Mouse (Mus musculus): ENCODE data around the gene AL732309.1. TPM values are rescaled to one million over a fixed set of nuclear protein-coding genes. Genes with fewer than 3 reads are reported as not detected.

The AL732309.1 gene
- polyA plus RNA-seq, 1 experiment: not detected

GRCm38 (mm10) chr2:25234050-25234449 lies 12.6 kb downstream of the AL732309.1 start, which contains the start of gene Slc34a3:
Gene Slc34a3, minus strand, starts transcription at chr2:25234364.
- Histone ChIP-seq H3K36me3 (ENCODE audit: control insufficient read depth, insufficient read depth, low read length, poor library complexity, severe bottlenecking) (no peaks in the 10 kb centered on the region), H3K4me3 (ENCODE audit: low read depth, low read length) (no peak within 1 kb of the TSS), H3K27me3 (ENCODE audit: control insufficient read depth, insufficient read depth, low read length, poor library complexity, severe bottlenecking) (no peaks in the 10 kb centered on the region), H3K27ac (ENCODE audit: insufficient read depth, low read length) (no peak within 1 kb of the TSS), H3K4me1 (ENCODE audit: control insufficient read depth, insufficient read depth, low read length) (peaks cover 15% of the 10 kb centered on the region), H3K9me3 (replicated peaks; ENCODE audit: control insufficient read depth, insufficient read depth, low read length, poor library complexity, severe bottlenecking) (no peaks in the 10 kb centered on the region), H3K9ac (ENCODE audit: low read depth, poor library complexity, severe bottlenecking) (no peak within 1 kb of the TSS)
- TF ChIP-seq EP300 (IDR thresholded peaks at IDR 0.05; ENCODE audit: insufficient read depth, low read depth, low read length) (no peak), CTCF (IDR thresholded peaks at IDR 0.05; ENCODE audit: low read depth, low read length) (no peak), POLR2A (IDR thresholded peaks at IDR 0.05; ENCODE audit: insufficient read depth, low read length) (no peak)

GRCm38 (mm10) chr2:25233421-25233820 lies 13.2 kb downstream of the AL732309.1 start:
- peaks cover 15% of the 10 kb centered on the region for H3K4me1 ChIP-seq (ENCODE audit: control insufficient read depth, insufficient read depth, low read length)
- no peaks in the 10 kb centered on the region for H3K27me3 ChIP-seq (ENCODE audit: control insufficient read depth, insufficient read depth, low read length, poor library complexity, severe bottlenecking)
- no peaks in the 10 kb centered on the region for H3K36me3 ChIP-seq (ENCODE audit: control insufficient read depth, insufficient read depth, low read length, poor library complexity, severe bottlenecking)
- no peak overlapping the region for H3K4me3 ChIP-seq (ENCODE audit: low read depth, low read length)
- no peak overlapping the region for H3K9ac ChIP-seq (ENCODE audit: low read depth, poor library complexity, severe bottlenecking)
- TF ChIP-seq POLR2A (IDR thresholded peaks at IDR 0.05; ENCODE audit: insufficient read depth, low read length) (no peak), EP300 (IDR thresholded peaks at IDR 0.05; ENCODE audit: insufficient read depth, low read depth, low read length) (no peak), CTCF (IDR thresholded peaks at IDR 0.05; ENCODE audit: low read depth, low read length) (no peak)
- no peaks in the 10 kb centered on the region for H3K9me3 ChIP-seq (replicated peaks; ENCODE audit: control insufficient read depth, insufficient read depth, low read length, poor library complexity, severe bottlenecking)
- no peak overlapping the region for H3K27ac ChIP-seq (ENCODE audit: insufficient read depth, low read length)

GRCm38 (mm10) chr2:25231038-25231437 lies 15.6 kb downstream of the AL732309.1 start:
- Histone ChIP-seq H3K27ac (ENCODE audit: insufficient read depth, low read length) (peak overlapping the region; percentile 20; the same call in 1 of the 2 replicates), H3K9me3 (replicated peaks; ENCODE audit: control insufficient read depth, insufficient read depth, low read length, poor library complexity, severe bottlenecking) (no peaks in the 10 kb centered on the region), H3K27me3 (ENCODE audit: control insufficient read depth, insufficient read depth, low read length, poor library complexity, severe bottlenecking) (no peaks in the 10 kb centered on the region), H3K9ac (ENCODE audit: low read depth, poor library complexity, severe bottlenecking) (peak overlapping the region; percentile 7), H3K36me3 (ENCODE audit: control insufficient read depth, insufficient read depth, low read length, poor library complexity, severe bottlenecking) (no peaks in the 10 kb centered on the region), H3K4me3 (ENCODE audit: low read depth, low read length) (peak overlapping the region; percentile 41), H3K4me1 (ENCODE audit: control insufficient read depth, insufficient read depth, low read length) (peaks cover 2% of the 10 kb centered on the region)
- TF ChIP-seq POLR2A (IDR thresholded peaks at IDR 0.05; ENCODE audit: insufficient read depth, low read length): no peak

DNA sequence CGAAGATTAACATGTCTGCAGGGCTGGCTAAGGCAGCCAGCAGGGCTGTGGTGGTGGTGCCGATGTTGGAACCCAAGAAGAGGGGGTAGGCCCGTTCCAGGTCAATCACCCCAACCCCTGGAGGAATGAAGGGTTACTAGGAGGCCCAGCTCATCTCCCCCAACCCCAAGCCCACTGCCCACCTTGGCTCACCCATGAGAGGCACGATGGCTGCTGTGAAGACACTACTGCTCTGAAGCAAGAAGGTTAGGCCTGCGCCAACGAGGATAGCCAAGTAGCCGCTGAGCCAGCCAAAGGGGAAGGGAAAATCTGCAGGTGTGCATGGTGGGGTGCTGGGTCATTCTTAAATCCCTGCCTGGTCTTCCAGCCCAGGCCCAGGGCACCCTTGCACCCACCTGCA lies 16.1 kb downstream of the AL732309.1 start:
- Histone ChIP-seq H3K27me3 (ENCODE audit: control insufficient read depth, insufficient read depth, low read length, poor library complexity, severe bottlenecking) (no peaks in the 10 kb centered on the region), H3K9me3 (replicated peaks; ENCODE audit: control insufficient read depth, insufficient read depth, low read length, poor library complexity, severe bottlenecking) (no peaks in the 10 kb centered on the region), H3K36me3 (ENCODE audit: control insufficient read depth, insufficient read depth, low read length, poor library complexity, severe bottlenecking) (no peaks in the 10 kb centered on the region), H3K4me1 (ENCODE audit: control insufficient read depth, insufficient read depth, low read length) (no peaks in the 10 kb centered on the region), H3K9ac (ENCODE audit: low read depth, poor library complexity, severe bottlenecking) (peak overlapping the region; percentile 7), H3K27ac (ENCODE audit: insufficient read depth, low read length) (0 out of 2 replicates have a peak overlapping the region, but pooled peaks have one; percentile 20), H3K4me3 (ENCODE audit: low read depth, low read length) (peak overlapping the region; percentile 41)
- TF ChIP-seq CTCF (IDR thresholded peaks at IDR 0.05; ENCODE audit: low read depth, low read length) (no peak), POLR2A (IDR thresholded peaks at IDR 0.05; ENCODE audit: insufficient read depth, low read length) (no peak), EP300 (IDR thresholded peaks at IDR 0.05; ENCODE audit: insufficient read depth, low read depth, low read length) (no peak)

- Histone ChIP-seq H3K4me3 (ENCODE audit: low read depth, low read length) (no peak overlapping the region), H3K4me1 (ENCODE audit: control insufficient read depth, insufficient read depth, low read length) (no peaks in the 10 kb centered on the region), H3K27me3 (ENCODE audit: control insufficient read depth, insufficient read depth, low read length, poor library complexity, severe bottlenecking) (no peaks in the 10 kb centered on the region), H3K36me3 (ENCODE audit: control insufficient read depth, insufficient read depth, low read length, poor library complexity, severe bottlenecking) (no peaks in the 10 kb centered on the region), H3K9ac (ENCODE audit: low read depth, poor library complexity, severe bottlenecking) (no peak overlapping the region), H3K9me3 (replicated peaks; ENCODE audit: control insufficient read depth, insufficient read depth, low read length, poor library complexity, severe bottlenecking) (no peaks in the 10 kb centered on the region), H3K27ac (ENCODE audit: insufficient read depth, low read length) (no peak overlapping the region)
- no peak for TF ChIP-seq EP300 (IDR thresholded peaks at IDR 0.05; ENCODE audit: insufficient read depth, low read depth, low read length)
- TF ChIP-seq POLR2A (IDR thresholded peaks at IDR 0.05; ENCODE audit: insufficient read depth, low read length): no peak
- no peak for TF ChIP-seq CTCF (IDR thresholded peaks at IDR 0.05; ENCODE audit: low read depth, low read length)
Observed at GRCm38 (mm10) chr2:25229582-25229981, 17.1 kb downstream of the AL732309.1 start.

DNA sequence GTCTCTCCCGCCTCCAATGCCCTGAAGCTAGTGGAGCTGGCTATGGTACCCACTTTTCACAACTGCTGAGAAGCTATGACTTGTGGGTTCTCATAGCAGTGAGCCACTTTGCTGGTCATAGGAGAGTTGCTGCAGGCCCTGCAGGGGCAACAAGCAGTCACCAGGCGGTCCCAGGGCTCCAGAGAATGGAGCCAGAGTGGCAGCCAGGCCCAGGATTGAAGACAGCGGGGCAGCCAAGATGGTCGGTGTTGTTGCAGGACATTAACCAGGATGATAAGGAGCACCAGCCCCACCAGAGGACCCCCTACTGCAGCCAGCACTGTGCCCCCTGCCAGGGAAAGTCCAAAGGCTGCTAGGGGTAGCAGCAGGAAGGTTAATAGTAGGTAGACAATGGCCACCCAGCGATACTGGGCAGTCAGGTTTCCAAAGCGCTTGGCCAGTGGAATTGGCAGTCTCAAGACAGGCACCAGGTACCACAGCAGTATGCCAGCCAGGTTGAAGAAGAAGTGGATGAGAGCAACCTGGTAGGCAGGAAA lies 17.6 kb downstream of the AL732309.1 start:
- no peaks in the 10 kb centered on the region for H3K4me1 ChIP-seq (ENCODE audit: control insufficient read depth, insufficient read depth, low read length)
- TF ChIP-seq POLR2A (IDR thresholded peaks at IDR 0.05; ENCODE audit: insufficient read depth, low read length): no peak
- no peak for TF ChIP-seq CTCF (IDR thresholded peaks at IDR 0.05; ENCODE audit: low read depth, low read length)
- TF ChIP-seq EP300 (IDR thresholded peaks at IDR 0.05; ENCODE audit: insufficient read depth, low read depth, low read length): no peak
- no peaks in the 10 kb centered on the region for H3K9me3 ChIP-seq (replicated peaks; ENCODE audit: control insufficient read depth, insufficient read depth, low read length, poor library complexity, severe bottlenecking)
- no peak overlapping the region for H3K9ac ChIP-seq (ENCODE audit: low read depth, poor library complexity, severe bottlenecking)
- H3K27me3 ChIP-seq (ENCODE audit: control insufficient read depth, insufficient read depth, low read length, poor library complexity, severe bottlenecking): no peaks in the 10 kb centered on the region
- no peak overlapping the region for H3K4me3 ChIP-seq (ENCODE audit: low read depth, low read length)
- H3K36me3 ChIP-seq (ENCODE audit: control insufficient read depth, insufficient read depth, low read length, poor library complexity, severe bottlenecking): no peaks in the 10 kb centered on the region
- H3K27ac ChIP-seq (ENCODE audit: insufficient read depth, low read length): no peak overlapping the region
